Mouse (Mus musculus) limb, embryonic 13.5 days (tissue): ENCODE results near the gene Slc22a23. TPM values are rescaled to one million over a fixed set of nuclear protein-coding genes. Genes with fewer than 3 reads are reported as not detected.

Experiments used
- ATAC-seq: fragments of 200-750 bp; cut with Nextera tagmentation; 2 replicates; pipeline ENCODE4 v1.8.0; 2017; ENCODE audit warnings: low read depth, moderate number of reproducible peaks, moderate TSS enrichment; ENCODE audit not compliant: low FRiP score
- H3K27ac ChIP-seq: fragments of 300-500 bp; sonication (generic); 2 replicates; pipeline ENCODE4 v1.5.1; 2015; ENCODE audit warnings: inconsistent platforms, mild to moderate bottlenecking, moderate library complexity
- H3K27me3 ChIP-seq: fragments of 300-500 bp; sonication (generic); 2 replicates; pipeline ENCODE4 v1.6.1; 2015; ENCODE audit warnings: mild to moderate bottlenecking, inconsistent platforms
- H3K36me3 ChIP-seq: fragments of 300-500 bp; sonication (generic); 2 replicates; pipeline ENCODE4 v1.6.1; 2015; ENCODE audit warnings: inconsistent platforms, mild to moderate bottlenecking, moderate library complexity
- H3K4me1 ChIP-seq: fragments of 300-500 bp; sonication (generic); 2 replicates; pipeline ENCODE4 v1.6.1; 2015; ENCODE audit warnings: inconsistent platforms
- H3K4me2 ChIP-seq: fragments of 300-500 bp; sonication (generic); replicated peaks from 2 replicates; pipeline ENCODE4 v1.6.1; 2015; ENCODE audit warnings: inconsistent platforms, mild to moderate bottlenecking, moderate library complexity
- H3K4me3 ChIP-seq: fragments of 300-500 bp; sonication (generic); 2 replicates; pipeline ENCODE4 v1.5.1; 2015; ENCODE audit warnings: moderate library complexity, mild to moderate bottlenecking, inconsistent platforms
- H3K9ac ChIP-seq: fragments of 300-500 bp; sonication (generic); 2 replicates; pipeline ENCODE4 v1.6.1; 2015; ENCODE audit warnings: mild to moderate bottlenecking, inconsistent platforms
- H3K9me3 ChIP-seq: fragments of 300-500 bp; sonication (generic); 2 replicates; pipeline ENCODE4 v1.6.1; 2016; ENCODE audit warnings: inconsistent platforms
- WGBS: fragments of 180-500 bp; shearing (Covaris S2); methylation state at CpG from one replicate; pipeline ENCODE4 v1.1.7; 2015; 5-methylcytosine and 5-hydroxymethylcytosine counted together
- polyA plus RNA-seq: library from polyadenylated mRNA; unstranded; fragments of >200 nt; fragmentation: Nextera tagmentation; extraction: Ambion mirVana; gene quantifications from 2 replicates; pipeline ENCODE4 v1.2.1, GENCODE M21; 2015

The Slc22a23 gene
- polyA plus RNA-seq, 1 experiment from 2014 or later: 4.5 TPM

GRCm38 (mm10) chr13:34272275-34273054, 72.5 kb downstream of the Slc22a23 start:
- H3K36me3 ChIP-seq: no peaks in the 10 kb centered on the region
- no peak overlapping the region for H3K4me3 ChIP-seq
- peak overlapping the region; percentile 17; the same call in 1 of the 2 replicates for H3K4me2 ChIP-seq
- no peaks in the 10 kb centered on the region for H3K27me3 ChIP-seq
- no peak overlapping the region; the same call in 1 of the 2 replicates for H3K27ac ChIP-seq
- H3K4me1 ChIP-seq: peaks cover 19% of the 10 kb centered on the region
- no peaks in the 10 kb centered on the region for H3K9me3 ChIP-seq
- no peak overlapping the region for H3K9ac ChIP-seq
- 5% methylated on average over 8 of the region's 8 CpGs for WGBS
- ATAC-seq: peak; percentile 57

- H3K9me3 ChIP-seq: no peaks in the 10 kb centered on the region
- H3K4me2 ChIP-seq: 0 out of 2 replicates have a peak overlapping the region, but pooled peaks have one; percentile 17
- no peak overlapping the region for H3K9ac ChIP-seq
- WGBS: 62% methylated on average over 2 of the region's 2 CpGs
- H3K4me3 ChIP-seq: no peak overlapping the region
- no peaks in the 10 kb centered on the region for H3K27me3 ChIP-seq
- no peak for ATAC-seq
- H3K27ac ChIP-seq: no peak overlapping the region
- H3K36me3 ChIP-seq: no peaks in the 10 kb centered on the region
- peaks cover 19% of the 10 kb centered on the region for H3K4me1 ChIP-seq
Observed at GRCm38 (mm10) chr13:34271665-34272064, 73.3 kb downstream of the Slc22a23 start.

- H3K27ac ChIP-seq: no peak overlapping the region
- no peak for ATAC-seq
- no peak overlapping the region for H3K9ac ChIP-seq
- no peaks in the 10 kb centered on the region for H3K36me3 ChIP-seq
- no peak overlapping the region for H3K4me3 ChIP-seq
- H3K4me1 ChIP-seq: peaks cover 19% of the 10 kb centered on the region
- 85% methylated on average over 5 of the region's 5 CpGs for WGBS
- H3K27me3 ChIP-seq: no peaks in the 10 kb centered on the region
- H3K4me2 ChIP-seq: no peak overlapping the region
- no peaks in the 10 kb centered on the region for H3K9me3 ChIP-seq
Observed at GRCm38 (mm10) chr13:34270886-34271602, 73.9 kb downstream of the Slc22a23 start.

DNA sequence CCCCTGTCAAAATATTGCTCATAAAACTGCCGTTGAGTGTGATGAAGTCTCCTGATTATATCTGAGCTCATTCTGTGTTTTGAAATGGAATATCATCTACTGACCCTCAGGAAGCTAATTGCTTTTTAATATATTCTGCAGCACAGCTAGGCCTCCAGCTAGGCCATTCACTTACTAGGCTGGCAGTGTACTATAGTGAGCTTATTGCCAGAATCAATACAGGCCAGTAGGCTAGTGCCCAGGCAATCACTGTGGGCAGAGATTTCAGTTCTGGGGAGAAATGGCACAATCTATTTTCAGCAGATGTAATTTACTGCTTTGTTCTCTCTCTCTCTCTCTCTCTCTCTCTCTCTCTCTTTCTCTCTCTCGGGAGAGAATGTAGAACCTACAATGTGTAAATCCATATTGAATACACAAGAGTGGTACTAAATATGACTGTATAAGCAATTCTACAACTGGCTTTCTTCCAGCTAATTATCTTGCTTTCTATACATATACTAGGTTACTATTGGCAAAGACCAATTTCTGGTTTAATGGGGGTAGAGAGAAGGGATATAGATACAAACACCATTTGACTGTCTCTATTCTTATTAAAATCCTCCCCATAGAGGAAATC, 75.5 kb downstream of the Slc22a23 start:
- Histone ChIP-seq H3K27me3 (no peaks in the 10 kb centered on the region), H3K27ac (no peak overlapping the region), H3K4me3 (no peak overlapping the region), H3K9me3 (no peaks in the 10 kb centered on the region), H3K9ac (no peak overlapping the region), H3K36me3 (no peaks in the 10 kb centered on the region), H3K4me2 (no peak overlapping the region), H3K4me1 (peaks cover 19% of the 10 kb centered on the region)
- ATAC-seq: no peak
- WGBS: 76% methylated on average over 2 of the region's 2 CpGs

GRCm38 (mm10) chr13:34266942-34267660, 77.9 kb downstream of the Slc22a23 start:
- Histone ChIP-seq H3K9me3 (no peaks in the 10 kb centered on the region), H3K36me3 (no peaks in the 10 kb centered on the region), H3K27me3 (no peaks in the 10 kb centered on the region), H3K9ac (no peak overlapping the region), H3K4me2 (no peak overlapping the region), H3K27ac (no peak overlapping the region), H3K4me1 (peaks cover 11% of the 10 kb centered on the region), H3K4me3 (no peak overlapping the region)
- no peak for ATAC-seq
- WGBS: 73% methylated on average over 8 of the region's 8 CpGs

GRCm38 (mm10) chr13:34266067-34266466, 78.9 kb downstream of the Slc22a23 start:
- H3K27ac ChIP-seq: no peak overlapping the region
- no peaks in the 10 kb centered on the region for H3K9me3 ChIP-seq
- H3K27me3 ChIP-seq: no peaks in the 10 kb centered on the region
- H3K4me2 ChIP-seq: no peak overlapping the region
- ATAC-seq: no peak
- no peak overlapping the region for H3K4me3 ChIP-seq
- no peak overlapping the region for H3K9ac ChIP-seq
- 83% methylated on average over 8 of the region's 8 CpGs for WGBS
- no peaks in the 10 kb centered on the region for H3K36me3 ChIP-seq
- H3K4me1 ChIP-seq: 0 out of 2 replicates have a peak, but pooled peaks cover 2% of the 10 kb centered on the region

GRCm38 (mm10) chr13:34265576-34265975, 79.4 kb downstream of the Slc22a23 start:
- no peak for ATAC-seq
- H3K4me1 ChIP-seq: 0 out of 2 replicates have a peak, but pooled peaks cover 2% of the 10 kb centered on the region
- no peaks in the 10 kb centered on the region for H3K36me3 ChIP-seq
- H3K9me3 ChIP-seq: no peaks in the 10 kb centered on the region
- no peak overlapping the region for H3K27ac ChIP-seq
- no peak overlapping the region for H3K4me3 ChIP-seq
- no peaks in the 10 kb centered on the region for H3K27me3 ChIP-seq
- no peak overlapping the region for H3K9ac ChIP-seq
- no peak overlapping the region for H3K4me2 ChIP-seq
- 67% methylated on average over 5 of the region's 5 CpGs for WGBS

DNA sequence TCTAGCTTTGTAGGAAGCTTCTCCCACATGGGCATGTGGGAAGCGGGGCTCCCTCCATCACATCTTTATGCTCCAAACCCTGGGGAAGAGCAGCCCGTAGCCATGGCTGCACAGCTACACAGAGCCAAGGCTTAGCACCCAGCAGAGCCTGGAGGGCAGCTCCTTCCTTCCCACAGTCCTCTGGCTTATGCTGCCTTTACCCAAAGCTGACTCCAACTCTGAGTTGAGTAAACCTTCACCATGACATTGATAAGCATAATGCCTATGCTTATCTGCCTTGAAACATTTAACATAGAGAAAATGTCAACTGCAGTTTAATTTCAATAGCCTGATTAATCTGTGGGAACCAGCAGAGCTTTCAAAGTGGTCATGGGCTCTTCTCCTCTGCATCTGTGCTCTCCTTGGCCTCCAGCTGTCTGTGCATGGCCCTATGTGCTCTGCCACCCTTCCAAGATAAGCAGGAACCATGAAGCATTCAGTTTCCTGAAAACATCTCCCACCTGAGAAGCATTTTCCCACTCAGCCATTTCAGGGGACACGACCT, 79.9 kb downstream of the Slc22a23 start:
- H3K36me3 ChIP-seq: no peaks in the 10 kb centered on the region
- no peaks in the 10 kb centered on the region for H3K9me3 ChIP-seq
- H3K4me2 ChIP-seq: no peak overlapping the region
- H3K27me3 ChIP-seq: no peaks in the 10 kb centered on the region
- H3K4me1 ChIP-seq: 0 out of 2 replicates have a peak, but pooled peaks cover 2% of the 10 kb centered on the region
- no peak for ATAC-seq
- H3K9ac ChIP-seq: no peak overlapping the region
- no peak overlapping the region for H3K27ac ChIP-seq
- 89% methylated on average over 3 of the region's 3 CpGs for WGBS
- no peak overlapping the region for H3K4me3 ChIP-seq

DNA sequence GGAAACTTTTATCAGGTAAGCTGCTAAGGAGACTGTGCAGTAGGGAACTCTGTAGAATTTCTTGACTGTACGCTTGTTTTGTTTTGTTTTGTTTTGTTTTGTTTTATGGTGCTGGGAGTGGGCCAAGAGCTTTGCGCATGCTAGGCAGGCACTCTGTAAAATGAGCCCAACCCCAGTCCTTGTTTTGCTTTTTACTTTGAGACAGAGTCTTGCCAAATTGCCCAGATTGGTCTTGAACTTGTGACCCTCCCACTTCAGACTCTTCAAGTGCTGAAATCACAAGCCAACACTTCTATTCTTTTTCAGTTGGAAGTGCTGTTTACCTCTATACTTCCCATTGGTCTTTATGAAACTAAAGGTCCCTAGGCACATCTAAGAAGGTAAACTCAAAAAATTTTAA, 80.5 kb downstream of the Slc22a23 start:
- WGBS: 76% methylated on average over 2 of the region's 2 CpGs
- H3K27me3 ChIP-seq: no peaks in the 10 kb centered on the region
- no peak overlapping the region for H3K9ac ChIP-seq
- no peak overlapping the region for H3K27ac ChIP-seq
- no peak for ATAC-seq
- no peaks in the 10 kb centered on the region for H3K9me3 ChIP-seq
- H3K4me3 ChIP-seq: no peak overlapping the region
- H3K36me3 ChIP-seq: no peaks in the 10 kb centered on the region
- H3K4me1 ChIP-seq: 0 out of 2 replicates have a peak, but pooled peaks cover 2% of the 10 kb centered on the region
- no peak overlapping the region for H3K4me2 ChIP-seq

DNA sequence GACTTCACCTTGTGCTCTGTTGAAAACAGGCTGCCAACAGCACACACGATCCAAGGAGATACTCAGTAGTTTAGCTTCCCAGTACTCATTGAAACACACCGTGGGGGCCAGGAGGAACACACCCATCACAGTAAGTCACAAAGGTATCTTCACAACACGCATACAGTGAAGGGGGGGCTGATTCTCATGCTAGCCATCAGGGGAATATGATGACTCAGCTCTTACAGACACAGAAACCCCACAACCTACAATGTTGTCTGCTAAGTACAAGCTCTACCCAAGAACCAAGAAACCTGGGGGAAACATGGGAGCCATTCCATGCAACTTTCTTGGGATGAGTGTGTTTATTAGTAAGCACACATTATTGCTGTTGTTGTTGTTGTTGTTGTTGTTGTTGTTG, 86.2 kb downstream of the Slc22a23 start:
- WGBS: 87% methylated on average over 3 of the region's 3 CpGs
- Histone ChIP-seq H3K9ac (no peak overlapping the region), H3K9me3 (no peaks in the 10 kb centered on the region), H3K27me3 (no peaks in the 10 kb centered on the region), H3K4me3 (no peak overlapping the region), H3K4me2 (no peak overlapping the region), H3K36me3 (no peaks in the 10 kb centered on the region), H3K4me1 (peaks cover 11% of the 10 kb centered on the region), H3K27ac (no peak overlapping the region)
- ATAC-seq: no peak

GRCm38 (mm10) chr13:34257177-34257576, 87.8 kb downstream of the Slc22a23 start:
- H3K27ac ChIP-seq: no peak overlapping the region
- no peak overlapping the region for H3K9ac ChIP-seq
- no peaks in the 10 kb centered on the region for H3K9me3 ChIP-seq
- no peak for ATAC-seq
- no peaks in the 10 kb centered on the region for H3K27me3 ChIP-seq
- H3K4me2 ChIP-seq: no peak overlapping the region
- peaks cover 11% of the 10 kb centered on the region for H3K4me1 ChIP-seq
- no peak overlapping the region for H3K4me3 ChIP-seq
- WGBS: 82% methylated on average over 7 of the region's 7 CpGs
- H3K36me3 ChIP-seq: no peaks in the 10 kb centered on the region; the same call in 1 of the 2 replicates
